Mouse (Mus musculus): ENCODE results near the gene Lkaaear1. TPM values are rescaled to one million over a fixed set of nuclear protein-coding genes. Genes with fewer than 3 reads are reported as not detected.

Gene Lkaaear1
- total RNA-seq, 2 experiments from 2014 or later = not detected

GRCm38 (mm10) chr2:181653523-181653922 is 44.7 kb downstream of the Lkaaear1 start:
- DNase-seq = no peak

- no peak for DNase-seq
Observed at GRCm38 (mm10) chr2:181653065-181653464, 45.2 kb downstream of the Lkaaear1 start.

- no peak for DNase-seq
Observed at GRCm38 (mm10) chr2:181648926-181649325, 49.3 kb downstream of the Lkaaear1 start.

Other genes starting within 250 kb of the Lkaaear1 start
- gene Zbtb46, start 239.0 kb downstream of the Lkaaear1 start, total RNA-seq (2021) = 1 to 10 TPM; 5.8 to 8.4 TPM
- not detected for gene Abhd16b, start 205.2 kb downstream of the Lkaaear1 start, total RNA-seq (2021)
- 10 to 100 TPM; 69.9 to 72.9 TPM for gene Tpd52l2, start 201.3 kb downstream of the Lkaaear1 start, total RNA-seq (2021)
- gene Dnajc5, start 178.0 kb downstream of the Lkaaear1 start, total RNA-seq (2021) = 10 to 100 TPM; 67.5 to 70.1 TPM
- gene Uckl1, start 113.5 kb downstream of the Lkaaear1 start, total RNA-seq (2021) = 10 to 100 TPM; 36.5 to 43.5 TPM
- gene Prpf6, start 106.6 kb downstream of the Lkaaear1 start, total RNA-seq (2021) = 10 to 100 TPM; 26.7 to 33.4 TPM
- gene Zfp512b, start 105.6 kb downstream of the Lkaaear1 start, total RNA-seq (2021) = 10 to 100 TPM; 28.4 to 32.4 TPM
- gene Samd10, start 99.2 kb downstream of the Lkaaear1 start, total RNA-seq (2021) = 1 to 10 TPM in 1 of 2 experiments, under 1 TPM in 1; 0.85 to 1.2 TPM
- gene Gm29797, start 41.4 kb downstream of the Lkaaear1 start, total RNA-seq (2021) = not detected
- gene Sox18, start 26.8 kb downstream of the Lkaaear1 start, total RNA-seq (2021) = 10 to 100 TPM; 25.4 to 36.2 TPM
- gene Tcea2, start 18.1 kb downstream of the Lkaaear1 start, total RNA-seq (2021) = 1 to 10 TPM; 5.6 to 6.3 TPM
- gene Rgs19, start 4.5 kb downstream of the Lkaaear1 start, total RNA-seq (2021) = 1 to 10 TPM; 7.5 to 9.6 TPM
- gene Oprl1, start 16.6 kb upstream of the Lkaaear1 start, total RNA-seq (2021) = not detected
- gene Myt1, start 64.9 kb upstream of the Lkaaear1 start, total RNA-seq (2021) = under 1 TPM in 1 of 2 experiments, not detected in 1; 0.09 TPM
- 10 to 100 TPM; 22.2 to 25.2 TPM for gene Pcmtd2, start 139.4 kb upstream of the Lkaaear1 start, total RNA-seq (2021)
- gene Polr3k, start 165.9 kb upstream of the Lkaaear1 start, total RNA-seq (2021) = 10 to 100 TPM; 11.2 to 11.4 TPM